Mouse (Mus musculus) B cell, adult 67 days (primary cell): Measurements from ENCODE around the gene Dspp. TPM values are rescaled to one million over a fixed set of nuclear protein-coding genes. Genes with fewer than 3 reads are reported as not detected.

Source experiments
- total RNA-seq, 2 experiments: library from RNA; stranded (reverse); gene quantifications; 4 replicates each; pipeline ENCODE4 v1.2.4; 2023

Gene Dspp
- not detected for total RNA-seq

GRCm38 (mm10) chr5:104170412-104170811, at the start of gene Dspp:
TSS of gene Dspp (plus strand) at chr5:104170712.

GRCm38 (mm10) chr5:104202351-104202750, 31.8 kb downstream of the Dspp start, which contains the start of gene Dmp1:
TSS of gene Dmp1 (plus strand) at chr5:104202613.

Other genes with a start within 250 kb of the Dspp start
- under 1 TPM in 1 of 2 experiments, not detected in 1; 0.80 TPM for gene Hsd17b13, start 193.3 kb upstream of the Dspp start, total RNA-seq
- gene Hsd17b11, start 148.8 kb upstream of the Dspp start, total RNA-seq = 10 to 100 TPM; 43.0 to 45.0 TPM
- 10 to 100 TPM; 38.6 to 43.2 TPM for gene Nudt9, start 124.4 kb upstream of the Dspp start, total RNA-seq
- not detected for gene Gm17660, start 93.1 kb upstream of the Dspp start, total RNA-seq
- not detected for gene Sparcl1, start 57.0 kb upstream of the Dspp start, total RNA-seq
- not detected for gene Dmp1, start 31.9 kb downstream of the Dspp start, total RNA-seq
- not detected for gene Ibsp, start 128.5 kb downstream of the Dspp start, total RNA-seq
- not detected for gene Mepe, start 154.6 kb downstream of the Dspp start, total RNA-seq